Mouse (Mus musculus): Measurements from ENCODE around the gene Gm6482. TPM values are rescaled to one million over a fixed set of nuclear protein-coding genes. Genes with fewer than 3 reads are reported as not detected.

Gene Gm6482
- polyA plus RNA-seq (2012; ENCODE audit: low replicate concordance) = not detected in 2 replicates

DNA sequence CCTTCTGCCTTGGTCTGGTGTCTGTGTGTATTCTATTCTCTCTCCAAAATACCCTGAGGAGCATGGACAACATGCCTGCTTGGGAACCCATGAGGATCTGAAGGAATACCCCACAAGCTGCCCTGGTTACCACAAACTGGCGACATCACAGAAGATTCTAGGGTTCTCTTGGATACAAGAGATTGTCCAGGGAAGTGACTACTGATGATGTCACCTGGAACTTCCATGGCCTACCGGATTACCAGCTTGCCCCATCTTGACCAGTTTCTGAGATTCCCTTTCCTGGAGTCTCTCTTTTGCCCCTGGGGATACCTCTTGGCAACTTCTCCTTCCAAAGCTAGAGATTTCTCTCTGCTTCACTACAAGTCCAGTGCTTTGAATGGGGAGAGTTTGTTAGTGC lies at the start of gene Gm6482:
Gene Gm6482, minus strand, starts transcription at position 101 of the 400 bp plus-strand sequence.

DNA sequence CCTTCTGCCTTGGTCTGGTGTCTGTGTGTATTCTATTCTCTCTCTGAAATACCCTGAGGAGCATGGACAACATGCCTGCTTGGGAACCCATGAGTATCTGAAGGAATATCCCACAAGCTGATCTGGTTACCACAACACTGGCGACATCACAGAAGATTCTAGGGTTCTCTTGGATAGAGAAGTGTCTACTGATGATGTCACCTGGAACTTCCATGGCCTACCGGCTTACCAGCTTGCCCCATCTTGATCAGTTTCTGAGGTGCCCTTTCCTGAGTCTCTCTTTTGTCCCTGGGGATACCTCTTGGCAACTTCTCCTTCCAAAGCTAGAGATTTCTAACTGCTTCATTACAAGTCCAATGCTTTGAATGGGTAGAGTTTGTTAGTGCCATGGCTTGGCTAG lies 45.3 kb upstream of the Gm6482 start, which contains the start of gene Gm7954:
Gene Gm7954, minus strand, starts transcription at position 101 of the 400 bp plus-strand sequence.

DNA sequence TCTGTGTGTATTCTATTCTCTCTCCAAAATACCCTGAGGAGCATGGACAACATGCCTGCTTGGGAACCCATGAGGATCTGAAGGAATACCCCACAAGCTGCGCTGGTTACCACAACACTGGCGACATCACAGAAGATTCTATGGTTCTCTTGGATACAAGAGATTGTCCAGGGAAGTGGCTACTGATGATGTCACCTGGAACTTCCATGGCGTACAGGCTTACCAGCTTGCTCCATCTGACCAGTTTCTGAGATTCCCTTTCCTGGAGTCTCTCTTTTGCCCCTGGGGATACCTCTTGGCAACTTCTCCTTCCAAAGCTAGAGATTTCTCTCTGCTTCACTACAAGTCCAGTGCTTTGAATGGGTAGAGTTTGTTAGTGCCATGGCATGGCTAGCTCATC lies 21.8 kb downstream of the Gm6482 start, which contains the start of gene Gm7945:
Gene Gm7945, minus strand, starts transcription at position 101 of the 400 bp plus-strand sequence.

Other genes with a start within 250 kb of the Gm6482 start
- gene Sftpd, start 223.1 kb downstream of the Gm6482 start, polyA plus RNA-seq (2012; ENCODE audit: low replicate concordance) = not detected in 2 replicates
- gene Gm2832, start 129.5 kb downstream of the Gm6482 start, polyA plus RNA-seq (2012; ENCODE audit: low replicate concordance) = not detected in 2 replicates
- not detected in 2 replicates for gene Gm5798, start 59.7 kb downstream of the Gm6482 start, polyA plus RNA-seq (2012; ENCODE audit: low replicate concordance)
- not detected in 2 replicates for gene Gm7945, start 21.9 kb downstream of the Gm6482 start, polyA plus RNA-seq (2012; ENCODE audit: low replicate concordance)
- gene Gm7954, start 45.2 kb upstream of the Gm6482 start, polyA plus RNA-seq (2012; ENCODE audit: low replicate concordance) = not detected in 2 replicates
- gene Gm3486, start 81.2 kb upstream of the Gm6482 start, polyA plus RNA-seq (2012; ENCODE audit: low replicate concordance) = not detected in 2 replicates
- not detected in 2 replicates for gene Gm7970, start 147.3 kb upstream of the Gm6482 start, polyA plus RNA-seq (2012; ENCODE audit: low replicate concordance)
- gene 1700049E17Rik2, start 164.9 kb upstream of the Gm6482 start, polyA plus RNA-seq (2012; ENCODE audit: low replicate concordance) = not detected in 2 replicates
- not detected in 2 replicates for gene Gm3072, start 216.3 kb upstream of the Gm6482 start, polyA plus RNA-seq (2012; ENCODE audit: low replicate concordance)
- not detected in 2 replicates for gene Gm3676, start 238.2 kb upstream of the Gm6482 start, polyA plus RNA-seq (2012; ENCODE audit: low replicate concordance)